Mouse (Mus musculus) ES-Bruce4 (cell line): Measurements from ENCODE around the gene Depdc1b. TPM values are rescaled to one million over a fixed set of nuclear protein-coding genes. Genes with fewer than 3 reads are reported as not detected.

ENCODE experiments used
- H3K27ac ChIP-seq: 2 replicates; pipeline ENCODE4 v1.5.1; 2012; ENCODE audit warnings: low read length, inconsistent platforms; ENCODE audit not compliant: insufficient read depth
- H3K27me3 ChIP-seq: 2 replicates; pipeline ENCODE4 v1.6.1; 2012; ENCODE audit warnings: mild to moderate bottlenecking, low read length, inconsistent platforms; ENCODE audit not compliant: control insufficient read depth, poor library complexity, insufficient read depth, severe bottlenecking
- H3K36me3 ChIP-seq: 2 replicates; pipeline ENCODE4 v1.6.1; 2012; ENCODE audit warnings: inconsistent platforms, mild to moderate bottlenecking, low read length, moderate library complexity; ENCODE audit not compliant: control insufficient read depth, poor library complexity, insufficient read depth, severe bottlenecking
- H3K4me1 ChIP-seq: one replicate; pipeline ENCODE4 v1.8.1; 2011; ENCODE audit warnings: low read length; ENCODE audit not compliant: control insufficient read depth, insufficient read depth
- H3K4me3 ChIP-seq: 2 replicates; pipeline ENCODE4 v1.5.1; 2011; ENCODE audit warnings: low read depth, mild to moderate bottlenecking, low read length
- H3K9ac ChIP-seq: 2 replicates; pipeline ENCODE4 v1.6.1; 2012; ENCODE audit warnings: low read depth, mild to moderate bottlenecking, inconsistent platforms; ENCODE audit not compliant: poor library complexity, severe bottlenecking
- H3K9me3 ChIP-seq: replicated peaks from 2 replicates; pipeline ENCODE4 v1.6.1; 2012; ENCODE audit warnings: mild to moderate bottlenecking, low read length, inconsistent platforms; ENCODE audit not compliant: control insufficient read depth, poor library complexity, insufficient read depth, severe bottlenecking
- CTCF ChIP-seq: IDR thresholded peaks from one replicate; pipeline ENCODE4 v1.8.1; 2011; ENCODE audit warnings: low read depth, low read length
- EP300 ChIP-seq: IDR thresholded peaks from 2 replicates; pipeline ENCODE4 v1.6.1; 2011; ENCODE audit warnings: low read depth, low read length; ENCODE audit not compliant: insufficient read depth
- POLR2A ChIP-seq: IDR thresholded peaks from one replicate; pipeline ENCODE4 v1.8.1; 2011; ENCODE audit warnings: low read length; ENCODE audit not compliant: insufficient read depth
- polyA plus RNA-seq: library from polyadenylated mRNA; stranded (reverse); fragments of >200 nt; gene quantifications from 2 replicates; pipeline ENCODE4 v1.2.4, GENCODE M21; 2011; ENCODE audit warnings: low read depth; ENCODE audit not compliant: missing spikeins, insufficient read depth, insufficient read length

Depdc1b gene
- polyA plus RNA-seq, 1 experiment = 15.2 TPM

GRCm38 (mm10) chr13:108448348-108448931, 132.3 kb downstream of the Depdc1b start:
- Histone ChIP-seq H3K27ac (no peak overlapping the region), H3K36me3 (no peaks in the 10 kb centered on the region), H3K9ac (no peak overlapping the region), H3K27me3 (no peaks in the 10 kb centered on the region), H3K4me1 (no peaks in the 10 kb centered on the region), H3K4me3 (no peak overlapping the region), H3K9me3 (no peaks in the 10 kb centered on the region)
- no peak for TF ChIP-seq CTCF
- no peak for TF ChIP-seq POLR2A
- no peak for TF ChIP-seq EP300

- no peaks in the 10 kb centered on the region for H3K9me3 ChIP-seq
- TF ChIP-seq POLR2A = no peak
- no peak for TF ChIP-seq CTCF
- no peak for TF ChIP-seq EP300
- H3K9ac ChIP-seq = no peak within 1 kb of the TSS
- no peak within 1 kb of the TSS for H3K4me3 ChIP-seq
- no peaks in the 10 kb centered on the region for H3K27me3 ChIP-seq
- no peak within 1 kb of the TSS for H3K27ac ChIP-seq
- H3K4me1 ChIP-seq = no peaks in the 10 kb centered on the region
- no peaks in the 10 kb centered on the region for H3K36me3 ChIP-seq
Observed at GRCm38 (mm10) chr13:108449116-108450097, 133.3 kb downstream of the Depdc1b start, which contains the start of gene Pde4d. TSS of gene Pde4d (plus strand) at chr13:108449948.

- H3K9ac ChIP-seq = no peak overlapping the region
- TF ChIP-seq POLR2A (no peak), CTCF (no peak), EP300 (no peak)
- H3K27me3 ChIP-seq = no peaks in the 10 kb centered on the region
- H3K9me3 ChIP-seq = peaks cover 10% of the 10 kb centered on the region
- no peaks in the 10 kb centered on the region for H3K36me3 ChIP-seq
- H3K27ac ChIP-seq = no peak overlapping the region
- no peaks in the 10 kb centered on the region for H3K4me1 ChIP-seq
- no peak overlapping the region for H3K4me3 ChIP-seq
Observed at GRCm38 (mm10) chr13:108451122-108451521, 135.0 kb downstream of the Depdc1b start.

DNA sequence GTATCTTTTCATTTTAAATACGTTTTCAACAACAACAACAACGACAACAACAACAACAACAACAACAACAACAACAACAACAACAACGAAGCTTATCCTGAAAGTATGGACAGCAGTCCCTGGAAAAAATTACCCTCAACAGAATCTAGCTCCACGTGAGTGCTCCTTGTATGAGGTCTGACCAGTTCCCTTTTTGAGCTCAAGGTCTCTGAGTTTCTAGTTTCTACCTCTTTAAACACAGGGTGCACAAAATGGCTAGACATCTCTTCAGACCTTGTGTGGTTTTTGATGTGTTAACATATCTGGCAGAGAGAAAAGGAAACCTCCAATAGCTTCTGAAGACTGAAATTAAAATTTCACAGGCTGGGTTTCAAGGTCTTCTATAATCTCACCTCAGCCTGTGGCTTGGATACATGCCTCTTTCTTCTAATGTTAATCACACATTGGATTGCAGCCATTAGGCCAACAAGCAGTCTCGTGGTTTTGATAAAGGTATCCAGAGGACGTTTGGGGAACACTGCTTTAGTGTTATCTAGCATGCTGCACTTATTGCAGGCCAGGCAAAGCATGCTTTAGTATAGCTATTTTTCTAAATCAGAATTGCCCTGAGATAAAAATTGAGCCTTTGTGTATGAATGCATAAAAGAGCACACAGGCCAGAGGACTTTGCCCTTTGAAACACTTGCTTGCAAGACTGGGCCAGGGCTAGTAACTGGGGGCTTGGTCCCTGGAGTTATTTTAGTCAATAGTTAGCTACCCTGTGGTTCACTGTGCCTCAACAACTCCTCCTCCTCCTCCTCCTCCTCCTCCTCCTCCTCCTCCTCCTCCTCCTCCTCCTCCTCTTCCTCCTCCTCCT, 137.2 kb downstream of the Depdc1b start:
- Histone ChIP-seq H3K4me3 (no peak overlapping the region), H3K9ac (no peak overlapping the region), H3K36me3 (no peaks in the 10 kb centered on the region), H3K27me3 (no peaks in the 10 kb centered on the region), H3K27ac (no peak overlapping the region), H3K4me1 (no peaks in the 10 kb centered on the region), H3K9me3 (peaks cover 10% of the 10 kb centered on the region)
- no peak for TF ChIP-seq POLR2A
- no peak for TF ChIP-seq EP300
- TF ChIP-seq CTCF = no peak

Other genes with a start within 250 kb of the Depdc1b start
- 77.4 and 103 TPM in 2 replicates for gene Ndufaf2, start 157.7 kb upstream of the Depdc1b start, polyA plus RNA-seq
- gene Ercc8, start 157.6 kb upstream of the Depdc1b start, polyA plus RNA-seq = 19.1 and 19.8 TPM in 2 replicates
- gene Elovl7, start 101.9 kb upstream of the Depdc1b start, polyA plus RNA-seq = 11.8 and 13.8 TPM in 2 replicates
- 5.0 and 5.6 TPM in 2 replicates for gene Pde4d, start 133.6 kb downstream of the Depdc1b start, polyA plus RNA-seq